Mouse (Mus musculus): ENCODE measurements around the gene Klhl25. TPM values are rescaled to one million over a fixed set of nuclear protein-coding genes. Genes with fewer than 3 reads are reported as not detected.
"Not testable (repeated sequence)": the region's sequence is repeated elsewhere in the genome, so short reads cannot be mapped to it uniquely, and the experiment has no call there.

Gene Klhl25
- polyA plus RNA-seq, 1 experiment from 2014 or later, result 8.3 TPM

DNA sequence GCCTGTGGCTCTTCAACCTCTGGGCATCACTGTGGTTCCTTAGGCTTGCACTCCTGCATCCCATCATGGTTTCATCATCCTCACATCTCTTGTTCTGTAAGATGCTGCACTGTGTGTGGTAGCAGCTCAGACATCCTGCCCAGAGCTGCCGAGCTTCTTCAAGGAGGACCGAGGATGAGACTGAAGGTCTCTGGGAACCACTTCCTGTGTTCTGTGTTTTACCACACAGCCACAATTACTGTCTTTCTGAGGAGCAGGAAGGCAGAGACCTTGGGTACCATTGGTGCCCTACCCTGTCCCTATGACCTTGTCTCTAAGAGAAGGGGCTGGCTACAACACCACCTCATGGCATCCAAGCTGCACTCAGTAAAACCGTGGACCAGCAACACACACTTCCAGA, 67.4 kb downstream of the Klhl25 start:
- ATAC-seq (ENCODE audit: insufficient number of reproducible peaks, insufficient read depth, low FRiP score, low read depth); H3K9me3 ChIP-seq (ENCODE audit: control insufficient read depth, low read length); H3K9ac ChIP-seq (ENCODE audit: low read length); H3K27me3 ChIP-seq (ENCODE audit: control insufficient read depth, insufficient read depth, low read length); H3K4me2 ChIP-seq (ENCODE audit: low read length); H3K4me3 ChIP-seq (ENCODE audit: control insufficient read depth in 1 of 2, insufficient read depth in 1 of 2, low read depth in 1 of 2, low read length in 2 of 2); H3K27ac ChIP-seq (replicated peaks in 1 of 2; ENCODE audit: control insufficient read depth in 1 of 2, insufficient read depth in 1 of 2, low read depth in 2 of 2, low read length in 2 of 2); H3K4me1 ChIP-seq (ENCODE audit: control insufficient read depth in 2 of 2, insufficient read depth in 2 of 2, low read length in 2 of 2); H3K36me3 ChIP-seq (ENCODE audit: control insufficient read depth, insufficient read depth, low read length): not testable (repeated sequence)
- WGBS, result 72% methylated on average over 3 of the region's 3 CpGs

- Histone ChIP-seq H3K27me3 (ENCODE audit: control insufficient read depth, insufficient read depth, low read length) (no peaks in the 10 kb centered on the region), H3K9me3 (ENCODE audit: control insufficient read depth, low read length) (no peaks in the 10 kb centered on the region), H3K9ac (ENCODE audit: low read length) (no peak overlapping the region), H3K4me1 (ENCODE audit: control insufficient read depth in 2 of 2, insufficient read depth in 2 of 2, low read length in 2 of 2) (no peaks in the 10 kb centered on the region), H3K27ac (replicated peaks in 1 of 2; ENCODE audit: control insufficient read depth in 1 of 2, insufficient read depth in 1 of 2, low read depth in 2 of 2, low read length in 2 of 2) (no peak overlapping the region), H3K36me3 (ENCODE audit: control insufficient read depth, insufficient read depth, low read length) (no peaks in the 10 kb centered on the region), H3K4me2 (ENCODE audit: low read length) (no peak overlapping the region), H3K4me3 (ENCODE audit: control insufficient read depth in 1 of 2, insufficient read depth in 1 of 2, low read depth in 1 of 2, low read length in 2 of 2) (no peak overlapping the region)
- WGBS, result 56% methylated on average over 4 of the region's 4 CpGs
- ATAC-seq (ENCODE audit: insufficient number of reproducible peaks, insufficient read depth, low FRiP score, low read depth), result no peak
Observed at GRCm38 (mm10) chr7:75917662-75918061, 69.6 kb downstream of the Klhl25 start.

- H3K9ac ChIP-seq (ENCODE audit: low read length); H3K4me1 ChIP-seq (ENCODE audit: control insufficient read depth in 2 of 2, insufficient read depth in 2 of 2, low read length in 2 of 2); H3K27ac ChIP-seq (replicated peaks in 1 of 2; ENCODE audit: control insufficient read depth in 1 of 2, insufficient read depth in 1 of 2, low read depth in 2 of 2, low read length in 2 of 2); H3K36me3 ChIP-seq (ENCODE audit: control insufficient read depth, insufficient read depth, low read length); H3K27me3 ChIP-seq (ENCODE audit: control insufficient read depth, insufficient read depth, low read length); H3K4me2 ChIP-seq (ENCODE audit: low read length); H3K9me3 ChIP-seq (ENCODE audit: control insufficient read depth, low read length); ATAC-seq (ENCODE audit: insufficient number of reproducible peaks, insufficient read depth, low FRiP score, low read depth); H3K4me3 ChIP-seq (ENCODE audit: control insufficient read depth in 1 of 2, insufficient read depth in 1 of 2, low read depth in 1 of 2, low read length in 2 of 2): not testable (repeated sequence)
- 35% methylated on average over 3 of the region's 3 CpGs for WGBS
Observed at GRCm38 (mm10) chr7:75919745-75920144, 71.6 kb downstream of the Klhl25 start.

All from heart, embryonic 14.5 days (tissue).